Mouse (Mus musculus) heart, adult 2 months (tissue): ENCODE data around the gene Fam53a.

ENCODE experiments used
- CTCF ChIP-seq: fragments of 200-600 bp; IDR thresholded peaks from 2 replicates; pipeline ENCODE4 v1.8.1; 2022; ENCODE audit warnings: antibody characterized with exemption, mild to moderate bottlenecking, moderate library complexity
- POLR2A ChIP-seq: fragments of 200-500 bp; IDR thresholded peaks from 2 replicates; pipeline ENCODE4 v1.6.1; 2011; ENCODE audit warnings: mild to moderate bottlenecking, low read depth, low read length, control low read depth; ENCODE audit not compliant: insufficient read depth

GRCm38 (mm10) chr5:33678244-33678643 is 48.8 kb upstream of the Fam53a start:
- TF ChIP-seq CTCF (no peak), POLR2A (no peak)
